Mouse (Mus musculus) hindbrain, embryonic 13.5 days (tissue): ENCODE measurements around the gene Fbxo36. TPM values are rescaled to one million over a fixed set of nuclear protein-coding genes. Genes with fewer than 3 reads are reported as not detected.

Source experiments
- ATAC-seq: fragments of 200-750 bp; cut with Nextera tagmentation; 2 replicates; pipeline ENCODE4 v1.8.0; 2017; ENCODE audit warnings: moderate TSS enrichment; ENCODE audit not compliant: low FRiP score
- H3K27ac ChIP-seq: fragments of 300-500 bp; sonication (generic); 2 replicates; pipeline ENCODE4 v1.5.1; 2015; ENCODE audit warnings: inconsistent platforms, mild to moderate bottlenecking, moderate library complexity
- H3K27me3 ChIP-seq: fragments of 300-500 bp; sonication (generic); 2 replicates; pipeline ENCODE4 v1.6.1; 2015; ENCODE audit warnings: mild to moderate bottlenecking, inconsistent platforms
- H3K36me3 ChIP-seq: fragments of 300-500 bp; sonication (generic); 2 replicates; pipeline ENCODE4 v1.6.1; 2015; ENCODE audit warnings: mild to moderate bottlenecking, inconsistent platforms
- H3K4me1 ChIP-seq: fragments of 300-500 bp; sonication (generic); replicated peaks from 2 replicates; pipeline ENCODE4 v1.6.1; 2015; ENCODE audit warnings: inconsistent platforms
- H3K4me2 ChIP-seq: fragments of 300-500 bp; sonication (generic); 2 replicates; pipeline ENCODE4 v1.6.1; 2015; ENCODE audit warnings: inconsistent platforms, mild to moderate bottlenecking, moderate library complexity
- H3K4me3 ChIP-seq: fragments of 300-500 bp; sonication (generic); 2 replicates; pipeline ENCODE4 v1.5.1; 2015; ENCODE audit warnings: mild to moderate bottlenecking, inconsistent platforms
- H3K9ac ChIP-seq: fragments of 300-500 bp; sonication (generic); 2 replicates; pipeline ENCODE4 v1.6.1; 2015; ENCODE audit warnings: mild to moderate bottlenecking, inconsistent platforms
- H3K9me3 ChIP-seq: fragments of 300-500 bp; sonication (generic); 2 replicates; pipeline ENCODE4 v1.6.1; 2016; ENCODE audit warnings: inconsistent platforms
- WGBS: fragments of 180-500 bp; shearing (Covaris S2); methylation state at CpG from one replicate; pipeline ENCODE4 v1.1.7; 2015; 5-methylcytosine and 5-hydroxymethylcytosine counted together
- polyA plus RNA-seq: library from polyadenylated mRNA; unstranded; fragments of >200 nt; fragmentation: Nextera tagmentation; extraction: Ambion mirVana; gene quantifications from 2 replicates; pipeline ENCODE4 v1.2.1, GENCODE M21; 2015

Fbxo36 gene
- polyA plus RNA-seq, 1 experiment from 2014 or later = 11.3 TPM

GRCm38 (mm10) chr1:84861255-84861630, 21.6 kb downstream of the Fbxo36 start:
- Histone ChIP-seq H3K4me1 (no peaks in the 10 kb centered on the region), H3K4me3 (no peak overlapping the region), H3K9ac (no peak overlapping the region), H3K27me3 (no peaks in the 10 kb centered on the region), H3K9me3 (no peaks in the 10 kb centered on the region), H3K36me3 (no peaks in the 10 kb centered on the region), H3K4me2 (no peak overlapping the region), H3K27ac (no peak overlapping the region)
- ATAC-seq = no peak
- 61% methylated on average over 1 of the region's 1 CpGs for WGBS

- Histone ChIP-seq H3K27me3 (no peaks in the 10 kb centered on the region), H3K4me3 (no peak overlapping the region), H3K9ac (no peak overlapping the region), H3K4me2 (no peak overlapping the region), H3K9me3 (no peaks in the 10 kb centered on the region), H3K36me3 (no peaks in the 10 kb centered on the region), H3K4me1 (no peaks in the 10 kb centered on the region), H3K27ac (no peak overlapping the region)
- ATAC-seq = no peak
- WGBS = 76% methylated on average over 2 of the region's 2 CpGs
These were observed 25.0 kb downstream of the Fbxo36 start for GRCm38 (mm10) chr1:84864645-84865044.

GRCm38 (mm10) chr1:84866231-84866630, 26.6 kb downstream of the Fbxo36 start:
- Histone ChIP-seq H3K9ac (no peak overlapping the region), H3K27me3 (no peaks in the 10 kb centered on the region), H3K4me2 (no peak overlapping the region), H3K27ac (no peak overlapping the region), H3K4me3 (no peak overlapping the region), H3K36me3 (no peaks in the 10 kb centered on the region), H3K4me1 (no peaks in the 10 kb centered on the region), H3K9me3 (no peaks in the 10 kb centered on the region)
- 89% methylated on average over 6 of the region's 6 CpGs for WGBS
- no peak for ATAC-seq

GRCm38 (mm10) chr1:84866706-84867230, 27.1 kb downstream of the Fbxo36 start:
- Histone ChIP-seq H3K4me2 (no peak overlapping the region), H3K27ac (no peak overlapping the region), H3K9ac (no peak overlapping the region), H3K4me1 (no peaks in the 10 kb centered on the region), H3K9me3 (no peaks in the 10 kb centered on the region), H3K4me3 (no peak overlapping the region), H3K27me3 (no peaks in the 10 kb centered on the region), H3K36me3 (no peaks in the 10 kb centered on the region)
- 90% methylated on average over 3 of the region's 3 CpGs for WGBS
- ATAC-seq = no peak

- Histone ChIP-seq H3K4me1 (no peaks in the 10 kb centered on the region), H3K9ac (no peak overlapping the region), H3K4me2 (no peak overlapping the region), H3K27ac (no peak overlapping the region), H3K4me3 (no peak overlapping the region), H3K36me3 (no peaks in the 10 kb centered on the region), H3K27me3 (no peaks in the 10 kb centered on the region), H3K9me3 (no peaks in the 10 kb centered on the region)
- no peak for ATAC-seq
These were observed 28.7 kb downstream of the Fbxo36 start for GRCm38 (mm10) chr1:84868311-84868710.

GRCm38 (mm10) chr1:84868841-84869240, 29.2 kb downstream of the Fbxo36 start:
- no peak overlapping the region for H3K27ac ChIP-seq
- H3K36me3 ChIP-seq = no peaks in the 10 kb centered on the region
- no peaks in the 10 kb centered on the region for H3K27me3 ChIP-seq
- no peak overlapping the region for H3K4me3 ChIP-seq
- no peak overlapping the region for H3K9ac ChIP-seq
- ATAC-seq = no peak
- no peaks in the 10 kb centered on the region for H3K4me1 ChIP-seq
- 76% methylated on average over 4 of the region's 4 CpGs for WGBS
- no peak overlapping the region for H3K4me2 ChIP-seq
- H3K9me3 ChIP-seq = no peaks in the 10 kb centered on the region

DNA sequence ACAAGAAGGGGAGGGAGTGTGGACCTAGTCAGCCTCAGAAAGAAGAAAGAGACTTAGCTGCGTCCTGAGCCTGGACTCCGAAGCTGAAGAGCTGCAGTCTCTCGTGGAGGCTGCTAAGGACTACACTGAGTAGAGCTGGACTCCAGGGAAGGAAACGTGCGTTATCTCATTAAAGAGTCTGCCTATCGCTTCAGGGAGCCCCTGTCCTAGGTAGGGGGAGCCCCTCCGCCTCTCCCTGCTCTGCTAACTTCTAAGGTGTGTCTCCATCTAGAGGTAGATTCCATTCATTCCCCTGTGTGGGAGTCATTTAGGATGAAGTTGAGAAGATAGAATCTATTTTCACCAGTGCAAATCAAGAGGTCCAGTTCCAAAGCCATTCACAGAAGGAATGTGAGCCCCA, 29.9 kb downstream of the Fbxo36 start:
- Histone ChIP-seq H3K36me3 (no peaks in the 10 kb centered on the region), H3K27me3 (no peaks in the 10 kb centered on the region), H3K27ac (no peak overlapping the region), H3K9ac (no peak overlapping the region), H3K4me3 (no peak overlapping the region), H3K4me2 (no peak overlapping the region), H3K4me1 (no peaks in the 10 kb centered on the region), H3K9me3 (no peaks in the 10 kb centered on the region)
- 56% methylated on average over 7 of the region's 7 CpGs for WGBS
- no peak for ATAC-seq

DNA sequence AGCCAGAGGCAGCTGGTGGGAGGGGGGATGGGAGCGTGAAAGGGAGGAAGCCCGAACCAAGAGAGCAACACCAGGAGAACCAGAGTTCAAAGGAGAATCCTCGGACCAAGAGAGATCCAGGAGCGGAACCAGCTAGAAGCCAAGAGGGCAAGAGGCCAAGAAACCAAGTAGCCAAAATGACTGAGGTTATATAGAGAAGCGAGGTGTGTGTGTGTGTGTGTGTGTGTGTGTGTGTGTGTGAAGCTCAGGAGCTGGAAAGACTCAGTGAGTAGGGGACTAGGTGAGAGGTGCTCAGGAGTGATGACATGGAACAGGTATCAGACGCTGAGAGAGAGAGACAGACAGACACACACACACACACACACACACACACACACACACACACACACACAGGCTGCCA, 31.5 kb downstream of the Fbxo36 start:
- H3K4me3 ChIP-seq = no peak overlapping the region
- H3K9me3 ChIP-seq = no peaks in the 10 kb centered on the region
- H3K9ac ChIP-seq = no peak overlapping the region
- ATAC-seq = no peak
- 74% methylated on average over 6 of the region's 6 CpGs for WGBS
- no peaks in the 10 kb centered on the region for H3K4me1 ChIP-seq
- H3K36me3 ChIP-seq = no peaks in the 10 kb centered on the region
- H3K27me3 ChIP-seq = no peaks in the 10 kb centered on the region
- no peak overlapping the region for H3K4me2 ChIP-seq
- no peak overlapping the region for H3K27ac ChIP-seq

- Histone ChIP-seq H3K4me3 (no peak overlapping the region), H3K36me3 (no peaks in the 10 kb centered on the region), H3K4me2 (no peak overlapping the region), H3K9ac (no peak overlapping the region), H3K27me3 (no peaks in the 10 kb centered on the region), H3K9me3 (no peaks in the 10 kb centered on the region), H3K4me1 (no peaks in the 10 kb centered on the region), H3K27ac (no peak overlapping the region)
- ATAC-seq = no peak
- 23% methylated on average over 3 of the region's 3 CpGs for WGBS
These were observed 32.5 kb downstream of the Fbxo36 start for GRCm38 (mm10) chr1:84872105-84872504.

GRCm38 (mm10) chr1:84872939-84873338, 33.3 kb downstream of the Fbxo36 start:
- WGBS = 61% methylated on average over 4 of the region's 4 CpGs
- Histone ChIP-seq H3K27me3 (no peaks in the 10 kb centered on the region), H3K9me3 (no peaks in the 10 kb centered on the region), H3K4me3 (no peak overlapping the region), H3K4me1 (no peaks in the 10 kb centered on the region), H3K36me3 (no peaks in the 10 kb centered on the region), H3K4me2 (no peak overlapping the region), H3K27ac (no peak overlapping the region), H3K9ac (no peak overlapping the region)
- ATAC-seq = no peak

GRCm38 (mm10) chr1:84877590-84877989, 37.9 kb downstream of the Fbxo36 start:
- H3K9me3 ChIP-seq = no peaks in the 10 kb centered on the region
- WGBS = 85% methylated on average over 2 of the region's 2 CpGs

DNA sequence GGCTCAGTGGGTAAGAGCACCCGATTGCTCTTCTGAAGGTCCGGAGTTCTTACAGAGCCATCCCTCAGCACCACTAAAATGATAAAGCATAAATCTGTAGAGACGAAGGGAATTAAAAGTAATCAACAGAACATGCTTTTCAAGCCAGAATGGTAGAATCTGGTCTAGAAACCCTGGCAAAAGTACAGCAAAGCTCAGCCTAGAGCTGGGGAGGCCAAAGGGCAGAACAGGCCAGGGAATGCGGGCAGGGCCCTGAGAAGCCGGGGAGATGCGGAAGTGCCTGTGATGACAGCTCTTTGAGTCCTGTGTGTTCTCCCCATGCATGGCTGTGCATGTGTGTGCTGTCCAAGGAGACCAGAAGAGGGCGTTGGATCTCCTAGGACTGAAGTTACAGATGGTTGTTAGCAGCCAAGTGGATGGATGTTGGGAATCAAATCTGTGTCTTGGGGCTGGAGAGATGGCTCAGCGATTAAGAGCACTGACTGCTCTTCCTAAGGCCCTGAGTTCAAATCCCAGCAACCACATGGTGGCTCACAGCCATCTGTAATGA, 40.0 kb downstream of the Fbxo36 start:
- H3K4me3 ChIP-seq = no peak overlapping the region
- H3K4me1 ChIP-seq = peaks cover 4% of the 10 kb centered on the region; the same call in 1 of the 2 replicates
- H3K9me3 ChIP-seq = no peaks in the 10 kb centered on the region
- H3K4me2 ChIP-seq = no peak overlapping the region
- no peaks in the 10 kb centered on the region for H3K27me3 ChIP-seq
- H3K27ac ChIP-seq = no peak overlapping the region
- 93% methylated on average over 8 of the region's 8 CpGs for WGBS
- ATAC-seq = no peak
- H3K9ac ChIP-seq = no peak overlapping the region
- H3K36me3 ChIP-seq = no peaks in the 10 kb centered on the region

More at GRCm38 (mm10) chr1:84877590-84877989, 37.9 kb downstream of the Fbxo36 start:
- H3K36me3 ChIP-seq = no peaks in the 10 kb centered on the region
- H3K27me3 ChIP-seq = no peaks in the 10 kb centered on the region
- no peak overlapping the region for H3K9ac ChIP-seq
- ATAC-seq = no peak
- H3K4me2 ChIP-seq = no peak overlapping the region
- no peak overlapping the region for H3K27ac ChIP-seq
- no peak overlapping the region for H3K4me3 ChIP-seq
- H3K4me1 ChIP-seq = peaks cover 4% of the 10 kb centered on the region; the same call in 1 of the 2 replicates

- Histone ChIP-seq H3K9me3 (no peaks in the 10 kb centered on the region), H3K36me3 (no peaks in the 10 kb centered on the region), H3K4me3 (no peak overlapping the region), H3K27me3 (no peaks in the 10 kb centered on the region), H3K4me1 (peaks cover 4% of the 10 kb centered on the region; the same call in 1 of the 2 replicates), H3K4me2 (no peak overlapping the region), H3K9ac (no peak overlapping the region), H3K27ac (no peak overlapping the region)
- ATAC-seq = no peak
- WGBS = 64% methylated on average over 11 of the region's 11 CpGs
These were observed 41.8 kb downstream of the Fbxo36 start for GRCm38 (mm10) chr1:84881248-84882065.
